Mouse (Mus musculus) c-Kit-positive CD71-positive TER-119-negative erythroid progenitor cells, embryonic 14.5 days (primary cell): Measurements from ENCODE around the gene Smo.

ENCODE experiments used
- DNase-seq: peaks from one replicate; pipeline ENCODE4 v3.0.0-alpha.2; 2013; ENCODE audit warnings: low read depth

The Smo gene

DNA sequence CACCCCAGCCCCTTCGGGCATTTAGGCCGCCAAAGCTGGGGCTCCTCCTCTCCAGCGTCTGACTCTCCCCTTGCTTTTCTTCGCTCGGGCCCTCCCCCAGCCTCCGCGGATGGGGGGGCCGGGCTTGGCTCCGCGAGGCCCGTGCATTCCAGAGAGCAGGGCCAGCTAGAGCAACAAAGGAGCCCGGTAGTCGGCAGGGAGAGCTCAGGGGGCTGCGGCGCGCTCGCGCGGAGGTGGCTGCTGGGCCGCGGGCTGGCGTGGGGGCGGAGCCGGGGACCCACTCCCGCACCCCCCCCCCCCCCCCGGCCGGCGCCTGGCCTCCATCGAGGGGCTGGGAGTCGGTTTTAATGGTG lies at the start of gene Smo:
Gene Smo (plus strand): TSS at position 168 of the 353 bp plus-strand sequence.
- DNase-seq: no peak

DNA sequence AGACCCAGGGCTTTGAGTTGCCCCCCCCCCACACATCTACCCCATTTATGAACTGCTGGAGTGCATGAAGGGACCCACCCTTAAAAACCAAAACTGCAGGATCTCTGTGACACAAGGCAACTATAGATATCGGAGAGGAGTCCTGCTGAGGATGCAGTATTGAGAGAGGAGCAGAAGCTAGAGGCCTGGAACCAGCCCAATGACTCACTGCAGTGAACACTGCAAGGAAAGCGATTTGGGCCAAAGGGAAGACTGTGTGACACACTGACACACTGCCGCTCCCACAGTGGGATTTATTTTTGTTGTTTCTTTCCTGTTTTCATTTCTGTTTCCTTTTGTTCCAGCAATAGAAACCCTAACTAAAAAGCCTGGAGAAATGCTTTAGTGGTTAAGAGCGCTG lies 49.4 kb upstream of the Smo start:
- DNase-seq: no peak

DNA sequence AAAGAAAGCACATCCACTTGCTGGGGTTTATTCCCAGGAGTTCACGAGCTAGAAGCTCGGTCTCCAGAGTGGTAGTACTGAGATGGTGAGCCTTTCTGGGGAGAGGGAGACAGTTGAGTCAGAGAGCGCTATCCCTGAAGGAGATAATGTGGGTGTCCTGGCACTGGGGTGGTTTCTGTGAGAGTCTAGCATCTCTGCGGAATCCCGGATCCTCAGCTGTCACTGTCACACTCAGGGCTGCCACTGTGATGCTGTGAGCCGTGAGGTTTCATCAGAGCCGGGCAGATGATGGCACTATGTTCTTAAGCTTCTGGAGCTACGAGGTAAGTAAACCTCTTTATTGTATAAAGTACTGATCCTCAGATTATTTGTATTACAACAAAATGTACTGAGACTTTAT lies 45.8 kb upstream of the Smo start:
- DNase-seq: no peak

DNA sequence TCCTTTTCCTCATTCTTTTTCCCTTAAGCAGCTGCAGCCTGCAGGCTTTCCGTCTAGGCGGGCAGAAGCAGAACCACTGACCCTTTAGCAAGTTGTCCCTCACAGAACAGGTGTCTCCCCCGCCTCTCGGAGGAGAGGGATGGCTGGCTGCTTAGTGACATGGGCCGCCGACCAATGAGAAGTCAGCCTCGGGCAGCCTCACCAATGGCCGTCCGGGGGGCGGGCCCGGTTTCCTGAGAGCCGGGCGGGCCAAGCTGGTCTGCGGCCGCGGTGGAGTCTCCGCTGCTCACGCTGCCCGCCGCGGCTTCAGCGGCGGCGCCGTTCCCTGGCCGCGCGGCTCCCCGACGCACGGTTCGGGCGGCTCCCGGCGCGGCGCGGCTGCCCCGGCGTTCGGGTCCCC lies 41.4 kb upstream of the Smo start, which contains the start of gene Tspan33:
Gene Tspan33 (plus strand): TSS at position 270 of the 400 bp plus-strand sequence.
- peak; percentile 87 for DNase-seq

DNA sequence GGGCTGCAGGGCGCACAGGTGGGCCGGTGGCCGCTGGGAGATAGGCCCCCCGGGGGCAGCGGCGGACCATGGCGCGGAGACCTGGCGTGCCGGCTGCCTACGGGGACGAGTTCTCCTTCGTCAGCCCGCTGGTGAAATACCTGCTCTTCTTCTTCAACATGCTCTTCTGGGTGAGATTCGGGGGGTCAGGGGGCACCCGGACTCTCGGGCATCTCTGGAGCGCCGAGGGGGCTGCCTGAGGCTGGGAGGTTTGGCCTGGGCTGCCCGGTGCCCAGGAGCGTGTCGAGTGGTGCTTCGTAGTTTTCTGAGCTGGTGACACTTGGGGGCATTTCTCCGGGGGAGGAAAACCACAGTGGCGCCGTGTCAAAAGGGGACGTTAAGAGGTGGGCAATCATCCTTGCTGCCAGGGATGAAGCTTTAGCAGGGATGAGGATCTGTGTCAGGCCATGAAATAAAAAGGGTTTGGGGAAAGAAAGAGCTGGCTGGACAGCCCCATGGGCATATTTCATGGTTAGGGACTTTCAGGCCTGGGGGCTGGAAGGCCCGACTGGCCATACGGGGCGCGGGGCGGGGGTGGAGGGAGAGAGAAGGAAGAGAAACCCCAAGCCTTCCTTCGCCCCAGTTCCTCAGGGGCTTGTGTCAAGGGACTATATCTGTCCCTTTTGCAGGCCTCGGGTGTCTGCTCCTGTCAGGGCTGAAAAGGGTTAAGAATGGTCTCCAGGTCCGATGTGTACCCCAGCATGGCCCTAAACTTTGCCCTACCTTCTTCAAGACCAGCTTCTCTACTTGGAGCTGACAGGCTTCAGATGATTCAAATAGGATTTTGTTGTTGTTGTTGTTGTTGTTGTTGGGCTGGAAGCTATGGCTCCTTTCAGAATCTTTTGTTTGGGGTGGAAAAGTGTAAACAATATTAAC lies 40.7 kb upstream of the Smo start:
- DNase-seq: no peak

DNA sequence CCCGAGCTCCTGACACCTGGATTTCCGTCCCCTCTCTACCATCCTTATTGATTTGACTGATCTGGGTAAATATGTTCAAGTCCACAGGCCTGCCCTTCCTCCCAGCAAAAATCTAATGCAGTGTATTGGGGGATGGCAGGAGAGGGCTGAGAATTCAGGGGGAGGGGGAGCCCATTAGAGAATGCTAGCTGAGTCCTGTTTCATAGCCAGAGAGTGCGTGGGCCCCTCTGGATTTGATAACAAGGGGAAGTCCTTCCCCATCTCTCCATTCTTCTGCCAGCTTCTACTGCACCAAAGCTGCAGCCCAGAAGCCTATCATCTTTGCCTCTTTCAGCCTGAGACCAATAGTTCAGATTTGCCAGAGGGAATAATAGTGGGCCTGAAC lies 40.0 kb upstream of the Smo start:
- no peak for DNase-seq

DNA sequence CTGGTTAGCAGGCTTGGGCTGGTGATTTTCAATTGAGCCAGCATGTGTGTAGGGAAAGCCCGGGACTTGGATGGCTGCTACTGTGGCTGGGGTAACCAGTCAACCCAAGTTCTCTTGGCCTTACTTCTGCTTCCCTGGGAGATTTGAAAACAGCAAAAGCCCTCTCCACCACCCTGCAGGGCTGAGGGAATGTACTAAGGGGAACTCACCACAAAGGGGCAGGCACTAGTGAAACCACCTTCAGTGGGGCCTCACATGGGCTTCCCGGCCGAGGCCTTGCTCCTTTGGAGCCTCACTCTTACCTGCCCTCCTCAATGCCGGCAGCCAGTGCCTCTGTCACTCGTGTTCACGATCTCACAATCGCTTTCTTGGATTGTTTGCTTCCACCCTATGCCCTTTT lies 39.3 kb upstream of the Smo start:
- DNase-seq: no peak

DNA sequence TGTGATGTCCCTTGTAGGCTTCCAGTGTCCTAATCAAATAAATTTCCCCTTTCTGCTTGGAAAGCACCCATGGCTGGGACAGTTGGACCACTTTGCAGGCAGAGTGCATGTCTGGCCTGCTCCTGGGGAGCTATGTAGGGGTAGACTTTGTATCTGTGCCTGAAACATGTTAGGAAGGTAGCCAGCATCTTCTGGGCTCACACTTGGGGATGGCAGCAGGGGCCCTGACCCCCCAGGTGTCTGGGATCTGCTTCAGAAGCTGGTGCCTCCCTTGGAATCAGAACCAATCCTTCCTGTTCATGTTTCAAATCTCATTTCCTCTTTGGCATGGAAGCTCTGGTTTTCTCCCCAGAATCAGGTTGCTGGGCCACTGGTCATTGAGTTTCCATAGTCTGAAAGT lies 38.2 kb upstream of the Smo start:
- DNase-seq: no peak

DNA sequence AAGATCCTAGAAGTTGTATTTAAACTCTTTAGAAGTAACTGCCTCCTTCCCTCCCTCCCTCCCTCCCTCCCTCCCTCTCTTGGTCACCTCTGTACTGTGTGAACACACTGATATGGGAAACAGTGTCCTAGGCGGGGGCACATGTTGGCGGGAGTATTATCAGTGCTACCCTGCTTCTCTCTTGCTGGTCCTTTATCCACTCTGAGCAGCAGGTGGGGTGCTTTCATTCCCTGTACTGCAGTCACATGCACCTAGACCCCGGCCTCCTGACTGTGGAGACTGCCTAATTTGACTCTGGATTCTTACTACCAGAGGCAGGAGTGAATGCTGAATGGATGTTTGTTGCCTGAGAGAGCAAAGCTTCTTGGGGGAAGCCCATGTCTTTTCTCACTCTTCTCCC lies 37.8 kb upstream of the Smo start:
- peak; percentile 84 for DNase-seq

DNA sequence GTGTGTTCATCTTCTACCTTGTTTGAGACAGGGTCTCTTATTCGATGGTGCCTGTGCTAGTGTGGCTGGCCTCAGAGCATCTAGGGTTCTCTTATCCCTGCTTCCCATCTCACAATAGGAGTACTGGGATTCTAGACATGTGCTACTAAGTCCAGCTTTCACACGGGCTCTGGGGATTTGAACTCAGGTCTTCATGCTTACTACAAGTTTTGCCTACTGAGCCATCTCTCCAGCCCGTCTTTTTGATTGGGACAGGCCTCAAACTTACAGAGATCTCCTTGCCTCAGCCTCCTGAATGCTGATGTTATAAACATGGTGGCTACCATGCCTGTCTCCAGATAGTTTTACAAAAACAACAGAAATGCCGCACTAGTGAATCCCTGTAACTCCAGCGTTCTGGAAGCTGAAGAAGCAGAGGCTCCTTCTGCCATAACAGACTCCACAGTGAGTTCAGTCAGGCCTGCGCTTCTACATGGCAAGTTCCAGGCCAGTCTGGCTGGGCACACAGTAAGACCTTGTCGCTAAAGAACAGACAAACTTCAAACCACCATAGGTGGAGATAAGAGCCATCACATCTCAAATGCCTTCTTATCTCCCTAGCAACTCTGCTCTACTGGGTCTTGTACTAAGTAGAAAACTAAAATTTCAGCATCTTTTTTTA lies 36.1 kb upstream of the Smo start:
- DNase-seq: peak; percentile 73

DNA sequence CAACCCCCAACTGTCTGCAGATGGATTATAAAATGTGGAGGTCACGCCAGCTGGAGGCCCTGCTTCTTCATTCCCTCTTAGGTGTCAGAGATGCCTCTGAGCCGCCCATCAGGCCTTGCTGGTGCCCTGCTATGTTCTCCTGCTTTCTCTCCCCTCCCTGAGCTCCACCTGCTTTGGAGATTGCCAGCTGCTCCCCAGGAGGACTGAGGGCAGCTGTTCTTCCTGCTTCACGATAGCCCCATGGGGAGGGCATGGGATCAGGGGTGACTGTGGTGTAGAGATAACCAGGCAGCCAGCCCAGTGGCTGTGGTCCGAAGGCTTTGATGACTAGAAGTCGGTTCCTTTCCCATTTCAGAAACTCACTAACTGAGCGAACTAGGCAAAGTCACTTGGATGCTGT lies 34.3 kb upstream of the Smo start:
- peak; percentile 89 for DNase-seq

DNA sequence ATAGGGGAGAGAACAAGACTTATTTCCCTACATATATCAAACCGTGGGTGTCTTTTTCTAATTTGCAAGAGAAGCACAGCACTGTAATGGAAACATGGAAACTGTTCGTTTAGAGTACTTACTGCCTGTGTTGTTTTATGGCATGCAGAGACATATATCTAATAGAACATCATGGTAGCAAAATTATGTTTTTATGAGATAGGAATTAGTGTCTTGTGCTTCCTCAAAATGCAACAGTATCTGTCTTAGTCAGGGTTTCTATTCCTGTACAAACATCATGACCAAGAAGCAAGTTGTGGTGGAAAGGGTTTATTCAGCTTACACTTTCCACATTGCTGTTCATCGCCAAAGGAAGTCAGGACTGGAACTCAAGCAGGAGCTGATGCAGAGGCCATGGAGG lies 33.2 kb upstream of the Smo start:
- no peak for DNase-seq

DNA sequence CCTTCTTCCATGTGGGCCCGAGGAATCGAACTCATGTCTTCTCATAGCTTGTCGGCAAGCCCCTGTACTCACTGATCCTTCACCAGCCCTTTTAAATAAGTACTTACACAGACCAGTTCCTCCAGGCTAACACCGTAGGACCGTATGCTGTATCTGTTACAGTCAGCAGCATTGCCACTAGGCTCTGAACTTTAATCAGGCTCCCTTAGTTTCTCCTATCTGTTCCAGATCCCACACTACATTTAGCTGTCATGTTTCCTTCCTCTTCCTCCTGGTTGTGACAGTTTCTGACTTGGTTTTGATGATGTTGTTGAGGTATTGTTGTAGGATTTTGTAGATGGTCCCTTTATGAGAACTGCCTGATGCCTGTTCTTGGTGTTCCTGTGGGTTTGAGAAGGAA lies 31.2 kb upstream of the Smo start:
- no peak for DNase-seq

DNA sequence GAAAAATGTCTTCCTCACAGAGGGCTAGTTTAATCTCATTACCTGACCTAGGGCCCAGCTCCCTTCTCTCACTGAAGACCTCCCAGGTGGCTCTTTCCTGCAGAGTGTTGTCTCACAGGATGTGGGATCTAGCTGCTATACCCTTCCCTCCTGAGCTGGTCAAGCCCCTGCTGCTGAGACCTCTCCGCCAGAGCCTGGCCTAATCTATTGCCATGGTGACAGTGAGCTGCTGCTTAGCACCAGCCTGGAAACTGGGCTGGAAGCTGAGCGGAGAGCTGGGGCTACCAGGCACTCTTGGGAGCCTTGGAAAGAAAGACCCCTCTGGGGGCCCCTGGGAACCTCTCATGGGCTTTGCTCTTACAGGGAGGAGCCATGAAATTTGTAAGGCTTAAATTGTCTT lies 27.4 kb upstream of the Smo start:
- no peak for DNase-seq

DNA sequence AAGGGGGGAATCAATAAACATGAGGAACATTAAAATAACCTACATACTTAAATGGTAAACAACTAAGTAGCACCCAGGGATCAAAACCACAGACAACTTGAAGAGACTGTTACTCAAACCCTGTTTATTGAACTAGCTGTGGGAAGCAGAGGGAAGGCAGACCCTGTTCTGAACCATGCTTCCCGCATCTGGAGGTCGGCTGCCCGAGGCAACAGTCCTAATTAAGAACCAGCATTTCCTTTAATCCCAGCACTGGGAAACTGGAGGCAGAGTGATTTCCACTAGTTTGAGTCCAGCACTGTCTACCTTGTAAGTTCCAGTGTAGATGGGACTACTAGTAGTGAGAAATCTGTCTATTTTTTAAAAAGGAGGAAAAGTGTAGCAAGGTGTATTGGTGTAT lies 24.0 kb upstream of the Smo start:
- no peak for DNase-seq

DNA sequence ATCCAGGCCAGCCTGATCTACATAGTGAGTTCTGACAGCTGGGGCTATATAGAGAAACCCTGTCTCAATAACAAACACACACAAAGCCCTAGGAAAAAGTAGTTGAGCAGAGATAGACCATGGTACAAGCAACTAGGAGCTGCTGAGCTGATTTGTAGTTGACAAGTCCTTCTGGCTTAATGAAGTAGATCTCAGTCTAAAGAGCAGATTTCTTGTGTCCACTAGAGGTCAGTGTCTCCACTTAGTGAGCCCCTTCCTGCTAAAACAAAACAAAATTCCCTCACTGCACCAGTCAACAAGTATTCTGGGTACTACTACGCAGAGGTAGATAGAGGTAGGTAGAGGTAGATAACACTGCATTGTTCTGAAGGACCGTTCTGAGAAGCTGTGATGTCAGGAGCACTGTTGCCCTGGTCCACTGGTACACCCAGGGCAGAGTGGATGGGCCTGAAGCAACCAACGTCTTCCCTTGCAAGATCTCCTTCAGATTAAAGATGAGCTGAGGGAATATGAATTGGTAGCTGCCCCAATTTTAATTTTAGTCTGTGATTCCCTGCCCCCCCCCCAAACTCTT lies 23.2 kb upstream of the Smo start:
- no peak for DNase-seq

DNA sequence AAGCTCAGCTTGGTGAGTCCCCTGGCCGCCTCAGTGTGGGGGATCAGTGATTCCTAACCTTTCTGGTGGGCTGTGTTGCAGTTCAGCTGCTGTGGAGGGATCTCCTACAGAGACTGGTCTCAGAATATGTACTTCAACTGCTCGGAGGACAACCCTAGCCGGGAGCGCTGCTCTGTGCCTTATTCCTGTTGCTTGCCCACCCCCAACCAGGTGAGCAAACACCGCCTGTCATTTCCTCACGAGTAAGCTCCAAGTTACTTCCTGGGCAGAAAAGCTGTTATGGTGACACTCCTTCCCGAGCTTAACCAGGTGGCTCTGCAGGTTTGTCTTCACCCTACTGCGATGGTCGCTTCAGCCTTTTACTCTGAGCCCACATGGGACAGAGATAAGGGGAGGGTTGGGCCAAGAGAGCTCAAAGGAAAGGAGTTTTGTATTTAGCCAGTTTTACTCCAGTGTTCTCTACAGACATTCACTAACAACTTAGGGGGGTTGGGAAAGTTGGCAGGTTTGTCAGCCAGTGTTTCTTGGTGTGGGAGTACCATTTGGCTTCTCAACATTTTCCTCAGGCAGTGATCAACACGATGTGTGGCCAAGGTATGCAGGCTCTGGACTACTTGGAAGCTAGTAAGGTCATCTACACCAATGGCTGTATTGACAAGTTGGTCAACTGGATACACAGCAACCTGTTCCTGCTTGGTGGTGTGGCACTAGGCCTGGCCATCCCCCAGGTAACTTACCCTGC lies 18.5 kb upstream of the Smo start:
- no peak for DNase-seq

DNA sequence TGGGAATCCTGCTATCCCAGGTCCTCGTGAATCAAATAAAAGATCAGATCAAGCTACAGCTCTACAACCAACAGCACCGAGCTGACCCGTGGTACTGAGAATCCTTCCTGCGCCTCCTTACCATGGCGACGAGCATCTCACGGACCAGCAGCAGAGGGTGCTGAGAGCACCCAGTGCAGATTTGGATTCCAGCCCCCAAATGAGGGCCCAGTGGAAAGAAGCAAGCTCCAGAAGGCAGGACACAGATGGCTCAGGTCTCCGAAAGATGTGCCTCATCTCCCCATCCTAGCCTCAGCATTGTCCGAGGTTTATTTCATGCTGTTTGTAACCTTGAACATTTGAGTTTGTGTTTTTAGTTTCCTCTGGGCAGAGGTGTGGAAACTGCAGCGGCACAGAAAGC lies 17.8 kb upstream of the Smo start:
- no peak for DNase-seq

DNA sequence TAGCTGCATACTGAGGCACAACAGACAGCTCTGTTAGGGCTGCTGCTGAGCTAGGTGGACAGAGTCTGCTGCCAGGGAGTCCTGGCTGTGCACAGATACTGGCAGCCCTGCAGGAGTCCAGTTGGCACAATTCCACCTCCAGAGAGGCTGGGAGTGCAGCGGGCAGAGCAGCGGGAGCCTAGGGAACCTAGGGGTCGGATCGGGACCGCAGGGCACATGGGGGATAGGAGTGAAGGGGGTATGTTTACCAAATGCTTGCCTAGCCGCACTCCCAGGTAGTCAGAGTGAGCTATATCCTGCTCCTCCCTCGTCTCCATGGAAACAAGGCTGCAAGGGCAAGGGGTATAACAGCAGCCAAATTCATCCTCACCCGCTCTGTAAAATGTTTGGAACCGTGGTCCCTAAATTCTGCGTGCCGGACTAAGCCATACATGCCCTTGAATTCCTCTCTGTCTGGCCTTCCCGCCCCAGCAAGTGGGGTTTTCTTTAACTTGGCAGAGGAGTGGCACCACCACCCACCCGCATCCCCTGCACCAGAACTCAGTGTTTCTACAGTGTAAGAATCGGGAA lies 17.3 kb upstream of the Smo start:
- no peak for DNase-seq

DNA sequence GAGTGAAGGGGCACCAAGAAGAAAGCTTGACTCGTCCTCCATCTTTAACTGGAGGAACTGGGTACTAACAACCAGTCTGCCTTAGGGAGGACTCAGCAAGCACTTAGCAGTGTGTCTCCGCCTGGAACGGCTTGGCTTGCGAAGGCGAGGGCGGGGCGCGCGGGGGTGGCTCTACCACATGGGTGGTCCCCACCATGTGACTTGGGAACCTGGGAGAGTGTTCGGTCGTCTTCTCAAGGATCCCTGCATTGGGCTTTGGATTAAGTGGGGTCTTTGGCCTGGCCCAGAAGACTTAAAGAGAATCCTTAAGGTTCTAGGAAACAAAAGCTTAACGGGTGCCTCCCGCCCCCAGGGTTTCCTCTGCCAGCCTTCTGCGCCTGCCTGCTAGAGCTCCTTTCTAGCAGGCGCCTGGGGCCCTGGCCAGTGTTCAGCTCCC lies 16.4 kb upstream of the Smo start:
- DNase-seq: no peak

DNA sequence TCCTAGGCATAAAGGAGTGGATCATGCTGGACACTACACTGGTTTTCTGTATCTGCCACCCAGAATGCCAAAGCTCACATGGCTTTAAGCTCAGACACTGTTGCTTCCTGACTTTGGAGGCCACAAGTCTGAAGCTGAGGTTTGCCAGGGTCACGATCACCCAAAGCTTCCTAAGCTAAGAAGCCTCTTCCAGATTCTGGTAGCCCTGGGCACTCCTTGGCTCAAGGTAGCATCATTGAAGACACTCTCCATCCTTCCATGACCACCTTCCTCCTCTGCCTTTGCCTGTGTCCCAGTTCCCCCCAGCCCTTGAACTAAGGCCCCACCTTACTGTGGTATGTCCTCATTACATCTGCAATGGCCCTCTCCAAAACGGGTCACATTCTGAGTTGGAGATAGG lies 13.4 kb upstream of the Smo start:
- no peak for DNase-seq

DNA sequence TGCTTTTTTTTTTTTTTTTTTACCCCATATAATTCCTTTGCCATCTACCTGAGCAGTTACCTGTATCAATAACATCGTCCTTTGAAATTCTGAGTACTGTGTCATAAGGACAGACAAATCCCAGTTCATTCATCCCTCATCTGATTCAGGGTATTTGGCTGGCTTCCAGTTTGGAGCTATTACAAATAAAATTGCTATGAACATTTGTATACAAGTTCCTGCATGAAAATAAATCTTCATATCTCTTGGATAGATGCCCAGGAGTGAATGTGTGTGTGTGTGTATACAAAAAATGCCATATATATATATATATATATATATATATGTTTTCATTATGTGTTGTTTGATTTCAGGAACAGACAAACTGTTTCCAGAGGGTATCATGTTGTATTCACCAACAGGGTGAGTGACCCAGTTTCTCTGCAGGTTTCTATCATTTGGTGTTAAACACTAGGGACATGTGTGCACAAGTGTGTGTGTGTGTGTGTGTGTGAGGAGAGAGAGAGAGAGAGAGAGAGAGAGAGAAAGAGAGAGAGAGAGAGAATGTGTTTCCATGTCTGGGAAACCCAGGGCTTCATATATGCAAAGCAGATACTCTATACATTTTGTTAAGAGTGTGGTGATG lies 8.6 kb upstream of the Smo start:
- no peak for DNase-seq
